Mouse (Mus musculus) stomach, embryonic 15.5 days (tissue): ENCODE results near the gene Srd5a1. TPM values are rescaled to one million over a fixed set of nuclear protein-coding genes. Genes with fewer than 3 reads are reported as not detected.

Experiments
- ATAC-seq: fragments of 200-750 bp; cut with Nextera tagmentation; 2 replicates; pipeline ENCODE4 v1.8.0; 2017; ENCODE audit warnings: low read depth, moderate number of reproducible peaks, moderate TSS enrichment; ENCODE audit not compliant: insufficient read depth, low FRiP score
- H3K27ac ChIP-seq: fragments of 300-500 bp; sonication (generic); 2 replicates; pipeline ENCODE4 v1.5.1; 2015; ENCODE audit warnings: mild to moderate bottlenecking, inconsistent platforms
- H3K27me3 ChIP-seq: fragments of 300-500 bp; sonication (generic); replicated peaks from 2 replicates; pipeline ENCODE4 v1.6.1; 2015; ENCODE audit warnings: inconsistent platforms
- H3K36me3 ChIP-seq: fragments of 300-500 bp; sonication (generic); 2 replicates; pipeline ENCODE4 v1.6.1; 2015; ENCODE audit warnings: inconsistent platforms
- H3K4me1 ChIP-seq: fragments of 300-500 bp; sonication (generic); 2 replicates; pipeline ENCODE4 v1.6.1; 2015; ENCODE audit warnings: inconsistent platforms
- H3K4me2 ChIP-seq: fragments of 300-500 bp; sonication (generic); 2 replicates; pipeline ENCODE4 v1.6.1; 2015; ENCODE audit warnings: mild to moderate bottlenecking, inconsistent platforms
- H3K4me3 ChIP-seq: fragments of 300-500 bp; sonication (generic); replicated peaks from 2 replicates; pipeline ENCODE4 v1.5.1; 2015; ENCODE audit warnings: inconsistent platforms
- H3K9ac ChIP-seq: fragments of 300-500 bp; sonication (generic); 2 replicates; pipeline ENCODE4 v1.6.1; 2015; ENCODE audit warnings: inconsistent platforms
- H3K9me3 ChIP-seq: fragments of 300-500 bp; sonication (generic); 2 replicates; pipeline ENCODE4 v1.6.1; 2016; ENCODE audit warnings: inconsistent platforms
- WGBS: fragments of 180-500 bp; shearing (Covaris S2); methylation state at CpG from one replicate; pipeline ENCODE4 v1.1.7; 2015; 5-methylcytosine and 5-hydroxymethylcytosine counted together
- polyA plus RNA-seq: library from polyadenylated mRNA; unstranded; fragments of >200 nt; fragmentation: Nextera tagmentation; extraction: Ambion mirVana; gene quantifications from 2 replicates; pipeline ENCODE4 v1.2.1, GENCODE M21; 2015

The Srd5a1 gene
- polyA plus RNA-seq, 1 experiment from 2014 or later = 28.3 TPM

DNA sequence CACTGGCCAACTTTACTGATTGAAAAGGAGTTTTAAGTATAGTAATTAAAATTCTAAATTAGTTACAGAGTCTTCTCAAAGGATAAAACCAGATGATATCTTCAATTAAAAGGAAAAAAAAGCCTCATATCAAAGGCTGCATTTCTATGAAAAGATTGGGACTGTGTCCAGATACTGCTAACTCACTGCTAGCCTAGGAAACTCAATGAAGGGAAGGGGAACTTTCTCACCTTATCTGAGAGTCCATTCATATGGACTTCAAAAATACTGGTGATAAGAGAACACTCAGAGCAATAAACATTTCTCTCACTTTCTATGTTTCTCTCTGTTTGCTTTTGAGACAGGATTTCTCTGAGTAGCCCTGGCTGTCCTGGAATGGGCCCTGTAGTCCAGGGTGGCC, 46.7 kb downstream of the Srd5a1 start:
- no peak for ATAC-seq
- Histone ChIP-seq H3K4me3 (no peak overlapping the region), H3K4me1 (no peaks in the 10 kb centered on the region), H3K4me2 (no peak overlapping the region), H3K9ac (no peak overlapping the region), H3K9me3 (no peaks in the 10 kb centered on the region), H3K27ac (no peak overlapping the region), H3K27me3 (no peaks in the 10 kb centered on the region), H3K36me3 (no peaks in the 10 kb centered on the region)

- Histone ChIP-seq H3K27ac (peak overlapping the region; percentile 44; the same call in 1 of the 2 replicates), H3K27me3 (no peaks in the 10 kb centered on the region), H3K4me3 (no peak overlapping the region), H3K4me1 (no peaks in the 10 kb centered on the region), H3K4me2 (peak overlapping the region; percentile 5; the same call in 1 of the 2 replicates), H3K36me3 (no peaks in the 10 kb centered on the region), H3K9me3 (no peaks in the 10 kb centered on the region), H3K9ac (no peak overlapping the region)
- WGBS = 50% methylated on average over 3 of the region's 3 CpGs
- ATAC-seq = peak; percentile 67
Observed at GRCm38 (mm10) chr13:69563905-69564304, 47.3 kb downstream of the Srd5a1 start.

DNA sequence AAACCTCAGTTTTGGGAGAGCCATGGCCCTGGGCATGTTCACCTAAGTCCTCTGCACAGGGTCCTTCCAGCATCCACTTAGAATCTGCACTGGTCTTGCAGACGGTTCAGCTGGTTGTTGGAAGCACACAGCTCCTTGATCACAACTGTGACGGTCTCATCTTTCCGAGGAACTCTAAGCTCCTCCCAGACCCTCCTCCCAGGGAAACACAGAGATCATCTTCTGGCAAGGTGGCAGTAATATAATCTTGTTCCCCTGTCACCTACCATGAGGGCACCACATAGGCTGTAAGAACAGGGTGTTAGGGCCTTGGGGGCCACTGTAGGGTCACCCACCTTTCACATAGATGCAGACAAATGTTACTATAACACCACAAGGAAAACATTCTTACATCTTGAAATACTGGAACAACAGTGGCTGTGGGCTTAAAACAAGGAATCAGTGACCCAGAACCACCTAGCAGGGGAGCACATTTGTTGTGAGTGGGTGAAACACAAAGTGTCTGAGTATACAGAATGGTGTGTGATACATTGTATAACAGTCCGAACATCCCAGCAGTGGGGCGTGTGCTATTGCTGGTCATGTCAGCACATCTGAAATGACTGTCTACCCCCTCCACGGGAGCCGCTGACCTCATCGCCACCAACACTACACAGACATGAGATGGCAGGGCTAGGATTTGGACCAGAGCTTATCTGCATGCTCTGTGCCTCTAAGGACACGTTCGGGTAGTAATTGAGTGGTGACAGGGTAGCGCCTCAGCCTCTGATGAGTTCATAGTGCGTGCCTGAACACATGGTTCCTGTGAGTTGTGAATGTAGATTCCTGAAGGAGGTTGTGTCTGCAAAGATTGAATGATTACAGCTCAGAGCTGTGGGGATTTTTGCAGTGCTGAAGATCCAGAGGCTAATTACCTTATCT, 48.3 kb downstream of the Srd5a1 start:
- no peak for ATAC-seq
- no peaks in the 10 kb centered on the region for H3K4me1 ChIP-seq
- no peaks in the 10 kb centered on the region for H3K9me3 ChIP-seq
- H3K36me3 ChIP-seq = no peaks in the 10 kb centered on the region
- H3K27ac ChIP-seq = peak overlapping the region; percentile 28; the same call in 1 of the 2 replicates
- H3K4me2 ChIP-seq = peak overlapping the region; percentile 5; the same call in 1 of the 2 replicates
- H3K9ac ChIP-seq = no peak overlapping the region
- no peak overlapping the region for H3K4me3 ChIP-seq
- WGBS = 67% methylated on average over 12 of the region's 12 CpGs
- H3K27me3 ChIP-seq = no peaks in the 10 kb centered on the region

DNA sequence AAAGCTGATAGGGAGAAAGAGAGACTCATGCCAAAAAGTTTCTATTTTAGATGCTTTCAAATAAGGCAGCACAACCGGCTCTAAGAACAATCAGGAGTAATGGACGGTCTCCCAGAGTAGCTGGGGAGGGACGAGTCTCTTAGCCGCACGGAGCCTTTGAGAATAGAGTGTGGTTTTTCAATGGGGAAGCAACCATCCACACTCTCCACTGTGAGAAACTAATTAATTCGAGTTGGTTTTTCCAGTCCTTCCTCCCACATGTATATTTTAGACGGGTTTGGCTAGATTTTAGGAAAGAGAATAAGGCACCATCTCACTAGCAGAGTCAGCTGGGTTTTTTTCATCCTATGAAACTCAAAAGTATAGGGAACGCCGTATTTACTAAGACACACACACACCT, 49.2 kb downstream of the Srd5a1 start:
- H3K4me3 ChIP-seq = no peak overlapping the region
- no peaks in the 10 kb centered on the region for H3K27me3 ChIP-seq
- H3K27ac ChIP-seq = no peak overlapping the region
- no peaks in the 10 kb centered on the region for H3K4me1 ChIP-seq
- H3K9me3 ChIP-seq = no peaks in the 10 kb centered on the region
- no peak overlapping the region for H3K4me2 ChIP-seq
- H3K36me3 ChIP-seq = no peaks in the 10 kb centered on the region
- 79% methylated on average over 9 of the region's 9 CpGs for WGBS
- no peak overlapping the region for H3K9ac ChIP-seq
- no peak for ATAC-seq

- ATAC-seq = peak; percentile 61
- H3K9me3 ChIP-seq = no peaks in the 10 kb centered on the region
- no peak overlapping the region for H3K27ac ChIP-seq
- no peaks in the 10 kb centered on the region for H3K36me3 ChIP-seq
- H3K4me3 ChIP-seq = no peak overlapping the region
- H3K4me1 ChIP-seq = no peaks in the 10 kb centered on the region
- WGBS = 56% methylated on average over 13 of the region's 13 CpGs
- H3K4me2 ChIP-seq = no peak overlapping the region
- H3K9ac ChIP-seq = no peak overlapping the region
- H3K27me3 ChIP-seq = no peaks in the 10 kb centered on the region
Observed at GRCm38 (mm10) chr13:69559291-69559961, 51.8 kb downstream of the Srd5a1 start.

DNA sequence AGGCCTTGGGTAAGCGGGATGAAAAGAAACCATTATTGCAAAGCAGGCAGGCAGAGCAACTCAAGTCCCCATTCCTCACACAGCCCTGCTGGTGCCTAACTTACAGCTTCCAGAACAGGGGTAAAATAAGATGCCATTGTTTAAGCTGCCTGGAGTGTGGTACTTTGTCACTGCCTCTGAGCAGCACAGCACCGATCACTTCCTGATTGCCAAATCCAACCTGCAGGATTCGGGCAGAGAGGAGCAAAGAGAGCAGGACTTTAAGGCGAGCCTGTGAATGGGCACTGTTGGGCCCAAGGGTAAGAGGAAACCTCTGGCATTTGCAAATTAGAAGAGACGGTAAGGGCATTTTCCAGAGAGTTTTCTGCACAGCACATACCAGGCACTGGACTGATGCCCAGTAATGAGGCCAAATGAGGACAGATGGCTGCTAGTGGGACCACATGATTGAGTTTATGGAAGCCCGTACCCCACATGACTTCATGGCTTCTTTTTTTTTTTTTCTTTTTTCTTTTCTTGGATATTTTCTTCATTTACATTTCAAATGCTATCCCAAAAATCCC, 53.1 kb downstream of the Srd5a1 start:
- H3K4me3 ChIP-seq = no peak overlapping the region
- no peaks in the 10 kb centered on the region for H3K36me3 ChIP-seq
- no peak overlapping the region for H3K27ac ChIP-seq
- no peaks in the 10 kb centered on the region for H3K4me1 ChIP-seq
- H3K4me2 ChIP-seq = no peak overlapping the region
- WGBS = 83% methylated on average over 6 of the region's 6 CpGs
- H3K9me3 ChIP-seq = no peaks in the 10 kb centered on the region
- H3K27me3 ChIP-seq = no peaks in the 10 kb centered on the region
- no peak for ATAC-seq
- no peak overlapping the region for H3K9ac ChIP-seq

GRCm38 (mm10) chr13:69556728-69557127, 54.5 kb downstream of the Srd5a1 start:
- no peaks in the 10 kb centered on the region for H3K36me3 ChIP-seq
- ATAC-seq = no peak

DNA sequence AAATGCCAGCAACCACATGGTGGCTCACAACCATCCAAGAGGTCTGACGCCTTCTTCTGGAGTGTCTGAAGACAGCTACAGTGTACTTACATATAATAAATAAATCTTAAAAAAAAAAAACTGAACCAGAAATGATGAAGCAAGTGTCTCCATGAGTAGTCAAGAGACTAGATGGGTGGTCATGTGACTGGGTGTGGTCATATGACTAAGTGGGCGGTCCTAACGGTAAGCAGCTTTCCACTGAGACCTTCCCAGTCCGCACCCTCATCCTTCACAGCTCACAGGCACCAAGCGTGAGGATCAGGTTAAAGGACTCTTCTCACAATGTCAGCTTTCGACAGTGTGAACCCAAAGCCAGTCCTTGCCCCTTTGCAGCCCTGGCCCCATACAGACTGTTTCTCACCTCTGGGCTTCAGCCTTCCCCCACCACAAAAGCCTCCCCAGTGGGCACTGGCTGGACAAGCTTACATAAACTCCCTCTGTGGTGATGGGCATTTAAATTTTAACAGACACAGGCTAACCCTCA, 55.2 kb downstream of the Srd5a1 start:
- no peaks in the 10 kb centered on the region for H3K27me3 ChIP-seq
- WGBS = 83% methylated on average over 6 of the region's 6 CpGs
- H3K27ac ChIP-seq = no peak overlapping the region
- no peaks in the 10 kb centered on the region for H3K9me3 ChIP-seq
- H3K9ac ChIP-seq = no peak overlapping the region
- no peak overlapping the region for H3K4me2 ChIP-seq
- H3K4me1 ChIP-seq = no peaks in the 10 kb centered on the region
- no peak for ATAC-seq
- no peaks in the 10 kb centered on the region for H3K36me3 ChIP-seq
- H3K4me3 ChIP-seq = no peak overlapping the region

More at GRCm38 (mm10) chr13:69556728-69557127, 54.5 kb downstream of the Srd5a1 start:
- Histone ChIP-seq H3K4me2 (no peak overlapping the region), H3K27ac (no peak overlapping the region), H3K4me3 (no peak overlapping the region), H3K27me3 (no peaks in the 10 kb centered on the region), H3K9me3 (no peaks in the 10 kb centered on the region), H3K9ac (no peak overlapping the region), H3K4me1 (no peaks in the 10 kb centered on the region)

- no peaks in the 10 kb centered on the region for H3K4me1 ChIP-seq
- no peak overlapping the region for H3K9ac ChIP-seq
- no peaks in the 10 kb centered on the region for H3K27me3 ChIP-seq
- 21% methylated on average over 8 of the region's 8 CpGs for WGBS
- no peak overlapping the region for H3K4me3 ChIP-seq
- H3K27ac ChIP-seq = no peak overlapping the region
- H3K9me3 ChIP-seq = no peaks in the 10 kb centered on the region
- no peaks in the 10 kb centered on the region for H3K36me3 ChIP-seq
- ATAC-seq = no peak
- H3K4me2 ChIP-seq = no peak overlapping the region
Observed at GRCm38 (mm10) chr13:69555045-69555444, 56.2 kb downstream of the Srd5a1 start.

- WGBS = 67% methylated on average over 9 of the region's 9 CpGs
- no peak overlapping the region for H3K9ac ChIP-seq
- ATAC-seq = no peak
Observed at GRCm38 (mm10) chr13:69554255-69554654, 57.0 kb downstream of the Srd5a1 start.

GRCm38 (mm10) chr13:69553024-69553423, 58.2 kb downstream of the Srd5a1 start:
- Histone ChIP-seq H3K4me2 (no peak overlapping the region), H3K4me1 (no peaks in the 10 kb centered on the region), H3K36me3 (no peaks in the 10 kb centered on the region), H3K9me3 (no peaks in the 10 kb centered on the region), H3K9ac (no peak overlapping the region), H3K4me3 (no peak overlapping the region), H3K27ac (no peak overlapping the region), H3K27me3 (no peaks in the 10 kb centered on the region)
- WGBS = 17% methylated on average over 5 of the region's 5 CpGs
- ATAC-seq = no peak

More at GRCm38 (mm10) chr13:69554255-69554654, 57.0 kb downstream of the Srd5a1 start:
- Histone ChIP-seq H3K27me3 (no peaks in the 10 kb centered on the region), H3K9me3 (no peaks in the 10 kb centered on the region), H3K4me2 (no peak overlapping the region), H3K36me3 (no peaks in the 10 kb centered on the region), H3K4me1 (no peaks in the 10 kb centered on the region), H3K27ac (no peak overlapping the region), H3K4me3 (no peak overlapping the region)

DNA sequence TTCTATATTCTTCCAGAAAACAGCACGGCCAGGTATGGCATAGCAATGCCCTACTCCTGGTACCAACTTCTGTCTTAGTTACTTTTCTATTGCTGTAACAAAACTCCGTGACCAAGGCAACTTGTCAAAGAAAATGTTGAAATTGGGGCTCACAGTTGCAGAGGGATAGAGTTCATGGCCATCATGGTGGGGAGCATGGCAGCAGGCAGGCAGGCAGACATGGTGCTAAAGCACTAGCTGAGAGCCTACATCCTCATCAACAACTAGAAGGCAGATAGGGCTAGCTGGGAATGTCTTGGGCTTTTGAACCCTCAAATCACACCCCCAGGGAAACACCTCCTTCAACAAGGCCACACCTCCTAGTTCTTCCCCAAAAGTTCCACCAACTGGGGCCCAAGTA, 60.4 kb downstream of the Srd5a1 start:
- no peak for ATAC-seq
- no peaks in the 10 kb centered on the region for H3K4me1 ChIP-seq
- 79% methylated on average over 2 of the region's 2 CpGs for whole genome bisulfite sequencing

More for the DNA sequence above, 60.4 kb downstream of the Srd5a1 start:
- no peaks in the 10 kb centered on the region for H3K27me3 ChIP-seq
- no peak overlapping the region for H3K4me2 ChIP-seq
- no peak overlapping the region for H3K9ac ChIP-seq
- no peaks in the 10 kb centered on the region for H3K36me3 ChIP-seq
- H3K27ac ChIP-seq = no peak overlapping the region
- H3K4me3 ChIP-seq = no peak overlapping the region
- no peaks in the 10 kb centered on the region for H3K9me3 ChIP-seq
